Mouse (Mus musculus) midbrain, embryonic 10.5 days (tissue): ENCODE data around the gene Stat6. TPM values are rescaled to one million over a fixed set of nuclear protein-coding genes. Genes with fewer than 3 reads are reported as not detected.

ENCODE experiments used
- DNase-seq: peaks from one replicate; pipeline ENCODE4 v3.0.0-alpha.2; 2017; ENCODE audit warnings: low spot score
- H3K27ac ChIP-seq: fragments of 300-500 bp; sonication (generic); replicated peaks from 2 replicates; pipeline ENCODE4 v1.5.1; 2016; ENCODE audit warnings: mild to moderate bottlenecking
- H3K27me3 ChIP-seq: fragments of 300-500 bp; sonication (generic); 2 replicates; pipeline ENCODE4 v1.6.1; 2016; ENCODE audit warnings: low read depth, mild to moderate bottlenecking; ENCODE audit not compliant: poor library complexity, severe bottlenecking
- H3K36me3 ChIP-seq: fragments of 300-500 bp; sonication (generic); 2 replicates; pipeline ENCODE4 v1.6.1; 2016; ENCODE audit warnings: mild to moderate bottlenecking, moderate library complexity
- H3K4me1 ChIP-seq: fragments of 300-500 bp; sonication (generic); 2 replicates; pipeline ENCODE4 v1.6.1; 2016
- H3K4me3 ChIP-seq: fragments of 300-500 bp; sonication (generic); 2 replicates; pipeline ENCODE4 v1.5.1; 2016; ENCODE audit warnings: mild to moderate bottlenecking, moderate library complexity
- H3K9me3 ChIP-seq: fragments of 300-500 bp; sonication (generic); replicated peaks from 2 replicates; pipeline ENCODE4 v1.6.1; 2016; ENCODE audit warnings: mild to moderate bottlenecking
- WGBS: fragments of 180-500 bp; shearing (Covaris S2); methylation state at CpG from one replicate; pipeline ENCODE4 v1.1.7; 2016; 5-methylcytosine and 5-hydroxymethylcytosine counted together
- polyA plus RNA-seq: library from polyadenylated mRNA; unstranded; fragments of >200 nt; fragmentation: Nextera tagmentation; extraction: Ambion mirVana; gene quantifications from 2 replicates; pipeline ENCODE4 v1.2.1, GENCODE M21; 2016

Stat6 gene
- polyA plus RNA-seq, 1 experiment from 2014 or later, result 8.2 TPM

- Histone ChIP-seq H3K36me3 (no peaks in the 10 kb centered on the region), H3K27ac (no peak overlapping the region), H3K27me3 (peaks cover 36% of the 10 kb centered on the region), H3K4me1 (peaks cover 30% of the 10 kb centered on the region), H3K9me3 (no peaks in the 10 kb centered on the region), H3K4me3 (no peak overlapping the region)
- 36% methylated on average over 2 of the region's 2 CpGs for WGBS
- no peak for DNase-seq
These were observed 28.5 kb downstream of the Stat6 start for GRCm38 (mm10) chr10:127671276-127671675.

- peaks cover 22% of the 10 kb centered on the region for H3K4me1 ChIP-seq
- DNase-seq, result no peak
- 90% methylated on average over 6 of the region's 6 CpGs for WGBS
- no peaks in the 10 kb centered on the region for H3K36me3 ChIP-seq
- H3K27ac ChIP-seq, result no peak overlapping the region
- no peak overlapping the region for H3K4me3 ChIP-seq
- no peaks in the 10 kb centered on the region for H3K9me3 ChIP-seq
- peaks cover 7% of the 10 kb centered on the region for H3K27me3 ChIP-seq
These were observed 31.4 kb downstream of the Stat6 start for GRCm38 (mm10) chr10:127674046-127674655.

DNA sequence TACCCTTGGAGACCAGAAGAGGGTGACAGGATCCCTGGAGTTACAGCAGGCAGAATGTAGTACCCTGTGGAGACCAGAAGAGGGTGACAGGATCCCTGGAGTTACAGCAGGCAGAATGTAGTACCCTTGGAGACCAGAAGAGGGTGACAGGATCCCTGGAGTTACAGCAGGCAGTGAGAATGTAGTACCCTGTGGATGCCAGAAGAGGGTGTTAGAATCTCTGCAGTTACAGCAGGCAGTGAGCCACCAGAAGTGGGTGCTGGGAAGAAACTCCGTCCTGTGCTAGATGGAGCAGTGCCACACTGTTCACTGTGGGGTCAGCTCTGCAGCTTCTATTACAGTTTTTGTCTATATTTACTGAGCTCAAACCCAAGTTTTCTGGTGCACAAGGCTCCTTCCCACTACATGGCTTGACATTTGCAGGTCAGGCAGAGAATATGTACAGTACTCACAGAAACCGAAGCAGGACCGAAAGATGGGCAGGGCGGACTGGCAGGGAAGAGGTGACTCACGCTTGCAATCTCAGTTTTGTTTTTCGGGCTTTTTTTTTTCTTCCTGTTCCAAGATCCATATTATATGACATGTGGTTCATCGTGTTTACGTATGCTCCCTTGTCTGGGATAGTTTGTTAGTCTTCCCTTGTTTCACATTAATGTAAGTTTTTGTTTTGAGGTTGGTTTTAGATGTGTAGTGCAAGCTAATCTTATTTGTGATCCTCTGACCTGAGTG is 32.2 kb downstream of the Stat6 start:
- DNase-seq, result peak; percentile 64
- Histone ChIP-seq H3K9me3 (no peaks in the 10 kb centered on the region), H3K4me3 (0 out of 2 replicates have a peak overlapping the region, but pooled peaks have one; percentile 7), H3K27me3 (no peaks in the 10 kb centered on the region), H3K4me1 (peaks cover 20% of the 10 kb centered on the region), H3K27ac (no peak overlapping the region), H3K36me3 (no peaks in the 10 kb centered on the region)
- whole genome bisulfite sequencing, result 92% methylated on average over 8 of the region's 8 CpGs

DNA sequence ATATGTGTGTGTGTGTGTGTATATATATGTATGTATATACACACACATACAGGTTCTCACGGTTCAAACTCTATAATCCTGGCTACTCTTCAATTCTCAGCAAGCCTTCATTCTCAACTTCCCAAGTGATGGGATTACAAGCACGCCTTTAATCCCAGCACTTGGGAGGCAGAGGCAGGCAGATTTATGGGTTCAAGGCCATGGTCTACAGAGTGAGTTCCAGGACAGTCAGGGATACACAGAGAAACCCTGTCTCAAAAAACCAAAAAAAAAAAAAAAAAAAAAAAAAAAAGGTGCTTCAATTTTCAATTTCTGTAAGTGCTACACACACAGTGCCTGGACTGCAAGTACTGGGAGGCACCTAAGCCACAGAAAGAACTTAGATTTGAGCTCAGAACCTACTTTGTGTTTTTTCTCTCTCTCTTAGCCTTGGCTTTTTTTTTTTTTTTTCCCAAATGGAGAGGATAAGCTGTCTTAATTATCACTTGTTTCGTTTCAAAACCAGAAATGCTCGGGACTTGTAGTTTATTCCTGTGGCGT is 33.1 kb downstream of the Stat6 start:
- H3K27ac ChIP-seq, result peak overlapping the region; percentile 92; the same call in 1 of the 2 replicates

GRCm38 (mm10) chr10:127676691-127677548 is 34.1 kb downstream of the Stat6 start:
- no peaks in the 10 kb centered on the region for H3K9me3 ChIP-seq
- H3K4me1 ChIP-seq, result peaks cover 20% of the 10 kb centered on the region
- no peaks in the 10 kb centered on the region for H3K36me3 ChIP-seq
- WGBS, result under 1% methylated on average over 71 of the region's 71 CpGs
- H3K27ac ChIP-seq, result peak overlapping the region; percentile 92
- peak; percentile 97 for DNase-seq
- H3K4me3 ChIP-seq, result peak overlapping the region; percentile 88
- no peaks in the 10 kb centered on the region for H3K27me3 ChIP-seq

More for the DNA sequence above, 33.1 kb downstream of the Stat6 start:
- Histone ChIP-seq H3K36me3 (no peaks in the 10 kb centered on the region), H3K9me3 (no peaks in the 10 kb centered on the region), H3K4me3 (peak overlapping the region; percentile 88), H3K4me1 (peaks cover 20% of the 10 kb centered on the region), H3K27me3 (no peaks in the 10 kb centered on the region)
- 59% methylated on average over 5 of the region's 5 CpGs for WGBS
- DNase-seq, result no peak

DNA sequence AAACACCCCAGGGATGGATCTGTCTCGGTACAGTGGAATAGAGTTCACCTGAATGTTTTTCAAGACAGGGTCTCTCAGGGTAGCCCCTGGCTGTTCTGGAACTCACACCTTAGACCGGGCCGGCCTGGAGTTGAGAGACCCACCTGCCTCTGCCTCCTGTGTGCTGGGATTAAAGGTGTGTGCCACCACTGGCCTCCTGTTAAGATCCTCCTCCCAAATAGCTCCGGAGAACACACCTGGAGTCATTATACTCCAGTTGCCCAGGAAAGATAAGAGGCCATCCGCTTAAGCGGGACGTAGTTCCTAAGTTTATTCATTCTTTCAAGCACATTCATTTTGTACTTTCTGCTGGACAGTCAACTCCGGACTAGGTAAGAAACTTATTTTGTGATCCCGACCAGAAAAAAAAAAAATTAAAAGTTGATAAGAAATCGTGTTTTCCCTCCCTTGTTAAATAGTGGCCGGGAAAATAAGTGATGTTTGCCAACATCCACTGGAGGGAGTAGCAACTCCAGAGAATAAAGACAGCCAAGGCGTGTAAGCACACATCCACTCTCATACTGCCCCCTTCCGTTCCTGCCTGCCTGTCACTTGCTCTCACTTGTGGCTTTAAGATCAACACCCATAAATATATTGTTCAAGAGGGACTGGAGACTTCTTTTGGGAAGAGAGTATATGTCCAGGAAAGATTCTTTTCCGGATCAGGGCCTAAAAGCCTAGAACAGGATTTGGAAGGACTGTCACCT is 35.0 kb downstream of the Stat6 start:
- Histone ChIP-seq H3K4me1 (peaks cover 20% of the 10 kb centered on the region), H3K36me3 (no peaks in the 10 kb centered on the region), H3K4me3 (peak overlapping the region; percentile 88), H3K27me3 (no peaks in the 10 kb centered on the region), H3K27ac (peak overlapping the region; percentile 92), H3K9me3 (no peaks in the 10 kb centered on the region)
- DNase-seq, result peak; percentile 56
- 18% methylated on average over 14 of the region's 14 CpGs for WGBS

- no peak for DNase-seq
These were observed 36.4 kb downstream of the Stat6 start for GRCm38 (mm10) chr10:127679208-127679607.

GRCm38 (mm10) chr10:127679881-127680280 is 37.1 kb downstream of the Stat6 start:
- WGBS, result 88% methylated on average over 3 of the region's 3 CpGs
- Histone ChIP-seq H3K9me3 (no peaks in the 10 kb centered on the region), H3K27me3 (no peaks in the 10 kb centered on the region), H3K36me3 (no peaks in the 10 kb centered on the region), H3K4me1 (peaks cover 20% of the 10 kb centered on the region), H3K4me3 (no peak overlapping the region), H3K27ac (no peak overlapping the region)
- no peak for DNase-seq

More at GRCm38 (mm10) chr10:127679208-127679607, 36.4 kb downstream of the Stat6 start:
- Histone ChIP-seq H3K36me3 (no peaks in the 10 kb centered on the region), H3K4me1 (peaks cover 20% of the 10 kb centered on the region), H3K4me3 (no peak overlapping the region), H3K9me3 (no peaks in the 10 kb centered on the region), H3K27ac (no peak overlapping the region), H3K27me3 (no peaks in the 10 kb centered on the region)
- WGBS, result 97% methylated on average over 1 of the region's 1 CpGs

DNA sequence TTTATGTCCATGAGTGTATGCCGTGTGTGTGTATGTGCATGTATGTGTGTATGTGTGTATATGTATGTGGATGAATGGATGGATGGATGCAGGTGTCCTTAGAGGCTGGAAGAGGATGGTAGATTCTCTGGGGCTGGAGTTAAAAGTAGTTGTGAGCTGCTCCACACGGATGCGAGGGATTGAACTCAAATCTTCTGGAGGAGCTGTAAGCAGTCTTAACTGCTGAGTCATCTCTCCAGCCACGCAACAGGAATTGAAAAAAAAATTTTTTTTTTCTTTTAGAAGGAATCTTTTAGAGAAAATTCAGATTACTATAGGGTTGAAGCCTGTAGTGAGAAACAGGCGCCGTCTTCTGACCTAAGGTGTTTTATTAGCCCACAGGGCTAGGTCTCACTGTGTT is 40.1 kb downstream of the Stat6 start:
- no peak for DNase-seq
- no peaks in the 10 kb centered on the region for H3K36me3 ChIP-seq
- 93% methylated on average over 6 of the region's 6 CpGs for WGBS
- H3K9me3 ChIP-seq, result no peaks in the 10 kb centered on the region
- H3K4me1 ChIP-seq, result peaks cover 10% of the 10 kb centered on the region; the same call in 1 of the 2 replicates
- no peak overlapping the region for H3K27ac ChIP-seq
- H3K4me3 ChIP-seq, result no peak overlapping the region
- H3K27me3 ChIP-seq, result no peaks in the 10 kb centered on the region

DNA sequence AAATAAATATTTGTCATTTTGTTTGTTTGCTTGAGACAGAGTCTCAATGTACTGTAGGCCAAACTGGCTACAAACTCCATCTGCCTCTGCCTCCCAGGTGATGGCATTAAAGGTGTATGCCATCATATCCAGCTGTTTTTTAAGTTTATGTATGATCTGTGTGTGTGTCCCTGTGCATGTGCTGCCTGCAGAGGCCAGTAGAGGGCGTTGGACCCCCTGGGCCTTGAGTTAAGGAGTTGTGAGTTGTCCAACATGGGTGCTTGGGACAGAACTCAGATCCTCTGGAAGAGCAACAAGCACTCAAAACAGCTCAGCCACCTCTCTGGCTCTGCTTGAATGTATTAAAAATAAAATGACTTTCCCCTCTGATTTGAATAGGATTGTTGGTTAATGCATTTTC is 48.3 kb downstream of the Stat6 start:
- 22% methylated on average over 1 of the region's 1 CpGs for WGBS
- peaks cover 70% of the 10 kb centered on the region for H3K36me3 ChIP-seq

DNA sequence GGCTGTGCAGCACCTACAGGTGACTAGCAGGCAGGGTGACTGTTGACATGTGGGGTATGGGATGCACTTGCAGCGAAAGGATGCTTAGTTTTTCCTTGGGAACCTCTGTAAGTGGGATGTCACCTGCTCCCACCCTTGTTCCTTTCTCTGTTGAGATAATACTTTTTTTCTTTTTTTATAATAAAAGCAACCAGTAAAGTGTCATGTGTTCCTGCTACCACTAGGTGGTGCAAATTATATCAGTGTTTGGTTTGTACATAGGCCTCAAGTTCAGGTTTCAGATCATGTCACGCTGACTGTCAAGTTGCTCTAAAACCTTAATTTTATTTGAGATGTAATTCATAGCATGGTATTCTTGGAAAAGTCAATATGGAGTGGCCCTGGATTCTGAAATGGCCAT is 51.9 kb downstream of the Stat6 start:
- Histone ChIP-seq H3K36me3 (peaks cover 90% of the 10 kb centered on the region), H3K9me3 (no peaks in the 10 kb centered on the region), H3K4me3 (no peak overlapping the region), H3K27ac (no peak overlapping the region), H3K4me1 (no peaks in the 10 kb centered on the region), H3K27me3 (no peaks in the 10 kb centered on the region)
- 66% methylated on average over 2 of the region's 2 CpGs for WGBS
- DNase-seq, result no peak

More for the DNA sequence above, 48.3 kb downstream of the Stat6 start:
- Histone ChIP-seq H3K4me3 (no peak overlapping the region), H3K27ac (no peak overlapping the region), H3K27me3 (no peaks in the 10 kb centered on the region), H3K9me3 (no peaks in the 10 kb centered on the region), H3K4me1 (no peaks in the 10 kb centered on the region)
- no peak for DNase-seq

- Histone ChIP-seq H3K27ac (no peak overlapping the region), H3K9me3 (no peaks in the 10 kb centered on the region), H3K36me3 (peaks cover 89% of the 10 kb centered on the region), H3K4me3 (no peak overlapping the region), H3K4me1 (no peaks in the 10 kb centered on the region), H3K27me3 (no peaks in the 10 kb centered on the region)
- no peak for DNase-seq
- WGBS, result 93% methylated on average over 7 of the region's 7 CpGs
These were observed 53.0 kb downstream of the Stat6 start for GRCm38 (mm10) chr10:127695775-127696174.
